Mouse (Mus musculus): ENCODE results near the gene Ffar1. TPM values are rescaled to one million over a fixed set of nuclear protein-coding genes. Genes with fewer than 3 reads are reported as not detected.

The Ffar1 gene
- polyA plus RNA-seq, 1 experiment from 2014 or later = not detected

GRCm38 (mm10) chr7:30826660-30827059, 34.7 kb downstream of the Ffar1 start:
- H3K9me3 ChIP-seq (replicated peaks) = no peaks in the 10 kb centered on the region
- peaks cover 4% of the 10 kb centered on the region; the same call in 1 of the 2 replicates for H3K4me1 ChIP-seq (replicated peaks)
- H3K9ac ChIP-seq = no peak overlapping the region
- H3K27me3 ChIP-seq = no peaks in the 10 kb centered on the region
- no peak overlapping the region for H3K27ac ChIP-seq (replicated peaks)
- 66% methylated on average over 10 of the region's 10 CpGs for WGBS (ENCODE audit: insufficient replicate concordance)
- no peak overlapping the region for H3K4me2 ChIP-seq
- no peak for ATAC-seq (ENCODE audit: insufficient read depth)
- no peaks in the 10 kb centered on the region for H3K36me3 ChIP-seq (replicated peaks)
- H3K4me3 ChIP-seq (replicated peaks) = no peak overlapping the region

GRCm38 (mm10) chr7:30824306-30824705, 37.1 kb downstream of the Ffar1 start:
- Histone ChIP-seq H3K9ac (no peak overlapping the region), H3K4me3 (replicated peaks) (no peak overlapping the region), H3K36me3 (replicated peaks) (no peaks in the 10 kb centered on the region), H3K4me2 (no peak overlapping the region), H3K4me1 (replicated peaks) (peaks cover 19% of the 10 kb centered on the region), H3K9me3 (replicated peaks) (no peaks in the 10 kb centered on the region), H3K27ac (replicated peaks) (no peak overlapping the region), H3K27me3 (no peaks in the 10 kb centered on the region)
- ATAC-seq (ENCODE audit: insufficient read depth) = no peak
- 72% methylated on average over 3 of the region's 3 CpGs for WGBS (ENCODE audit: insufficient replicate concordance)

- Histone ChIP-seq H3K4me2 (no peak within 1 kb of the TSS), H3K9ac (no peak within 1 kb of the TSS), H3K27ac (replicated peaks) (no peak within 1 kb of the TSS), H3K4me1 (replicated peaks) (peaks cover 21% of the 10 kb centered on the region), H3K36me3 (replicated peaks) (no peaks in the 10 kb centered on the region), H3K4me3 (replicated peaks) (no peak within 1 kb of the TSS), H3K9me3 (replicated peaks) (no peaks in the 10 kb centered on the region), H3K27me3 (no peaks in the 10 kb centered on the region)
- 71% methylated on average over 18 of the region's 18 CpGs for WGBS (ENCODE audit: insufficient replicate concordance)
- no peak for ATAC-seq (ENCODE audit: insufficient read depth)
These were observed 37.7 kb downstream of the Ffar1 start, which contains the start of gene Ffar2 for GRCm38 (mm10) chr7:30823675-30824074. Gene Ffar2 (minus strand): TSS chr7:30823775.

DNA sequence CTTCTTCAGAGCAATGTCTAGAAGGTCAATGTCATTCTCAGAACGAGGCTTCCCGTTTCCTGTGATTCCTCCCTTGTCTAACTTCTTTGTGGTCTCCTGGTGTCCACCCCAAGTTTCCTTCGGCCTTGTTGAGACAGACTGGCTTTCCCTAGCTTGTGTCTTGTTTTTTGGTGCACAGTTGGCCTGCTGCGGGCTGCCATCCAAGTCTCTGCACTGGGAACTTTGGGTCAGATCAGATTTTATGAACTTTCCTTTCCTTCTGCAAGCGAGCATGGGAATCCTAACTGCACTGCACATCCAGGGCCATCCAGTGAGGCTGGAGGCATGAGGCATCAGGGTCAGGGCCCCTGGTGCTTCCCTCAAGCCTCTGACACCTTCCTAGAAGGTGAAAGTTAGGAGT, 39.8 kb downstream of the Ffar1 start:
- Histone ChIP-seq H3K4me3 (replicated peaks) (no peak overlapping the region), H3K9ac (no peak overlapping the region), H3K4me2 (no peak overlapping the region), H3K36me3 (replicated peaks) (no peaks in the 10 kb centered on the region), H3K4me1 (replicated peaks) (peaks cover 21% of the 10 kb centered on the region), H3K9me3 (replicated peaks) (no peaks in the 10 kb centered on the region), H3K27ac (replicated peaks) (no peak overlapping the region), H3K27me3 (no peaks in the 10 kb centered on the region)
- 31% methylated on average over 5 of the region's 5 CpGs for WGBS (ENCODE audit: insufficient replicate concordance)
- no peak for ATAC-seq (ENCODE audit: insufficient read depth)

DNA sequence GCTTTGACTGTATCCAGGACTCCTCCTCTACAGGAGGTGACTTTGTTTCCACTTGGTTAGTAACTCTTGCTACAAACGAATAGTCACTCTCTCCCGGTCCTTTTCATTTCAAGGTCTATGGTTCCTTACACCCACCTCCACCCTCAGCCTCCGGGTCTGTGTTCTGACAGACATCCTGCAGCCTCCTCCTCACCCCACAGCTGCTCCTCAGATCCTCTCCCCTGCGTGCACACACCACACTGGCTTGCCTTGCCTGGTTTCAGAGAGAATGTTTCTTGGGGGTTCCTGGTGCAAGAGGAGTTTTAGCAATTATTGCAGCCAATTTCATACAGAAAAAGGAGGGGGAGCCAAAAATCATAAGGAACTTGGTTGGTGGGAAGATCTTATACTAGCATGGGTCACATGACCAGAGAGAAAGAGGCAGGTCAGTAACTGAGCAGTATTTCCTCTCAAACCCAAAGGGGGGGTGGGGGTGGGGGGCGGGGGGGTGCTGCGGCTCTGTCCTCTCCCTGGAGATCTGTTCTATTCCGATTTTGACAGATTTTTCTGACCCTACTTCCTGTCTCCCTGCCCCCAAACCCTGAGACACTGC, 40.4 kb downstream of the Ffar1 start:
- H3K27me3 ChIP-seq = no peaks in the 10 kb centered on the region
- no peak overlapping the region for H3K4me2 ChIP-seq
- no peak for ATAC-seq (ENCODE audit: insufficient read depth)
- H3K36me3 ChIP-seq (replicated peaks) = no peaks in the 10 kb centered on the region
- no peaks in the 10 kb centered on the region for H3K9me3 ChIP-seq (replicated peaks)
- 19% methylated on average over 7 of the region's 7 CpGs for WGBS (ENCODE audit: insufficient replicate concordance)
- H3K27ac ChIP-seq (replicated peaks) = no peak overlapping the region
- H3K4me1 ChIP-seq (replicated peaks) = peaks cover 21% of the 10 kb centered on the region
- no peak overlapping the region for H3K9ac ChIP-seq
- H3K4me3 ChIP-seq (replicated peaks) = no peak overlapping the region

DNA sequence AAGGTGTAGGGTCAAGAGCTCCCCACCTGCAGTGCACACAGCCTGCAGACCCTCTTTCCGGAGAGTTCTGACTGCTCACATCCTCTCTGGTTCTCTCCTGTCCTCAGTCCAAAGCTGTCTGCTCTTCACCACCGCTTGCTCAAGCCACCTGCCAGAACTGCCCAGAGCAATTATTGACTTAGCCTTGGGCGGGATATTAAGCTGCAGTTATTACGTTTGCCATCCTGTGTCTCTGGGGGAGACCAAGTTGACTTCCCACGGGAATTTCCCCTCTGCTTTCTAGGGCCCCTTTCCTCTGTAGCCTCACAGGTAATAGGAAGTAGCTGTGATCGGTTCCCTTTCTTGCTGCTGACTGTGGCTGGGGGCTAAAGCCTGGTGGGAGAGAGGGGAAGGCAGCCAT, 41.2 kb downstream of the Ffar1 start:
- WGBS (ENCODE audit: insufficient replicate concordance) = 34% methylated on average over 6 of the region's 6 CpGs
- no peak for ATAC-seq (ENCODE audit: insufficient read depth)
- H3K4me1 ChIP-seq (replicated peaks) = peaks cover 21% of the 10 kb centered on the region
- H3K9ac ChIP-seq = no peak overlapping the region
- H3K9me3 ChIP-seq (replicated peaks) = no peaks in the 10 kb centered on the region
- H3K27me3 ChIP-seq = no peaks in the 10 kb centered on the region
- no peaks in the 10 kb centered on the region for H3K36me3 ChIP-seq (replicated peaks)
- peak overlapping the region; percentile 36; the same call in 1 of the 2 replicates for H3K4me2 ChIP-seq
- H3K4me3 ChIP-seq (replicated peaks) = no peak overlapping the region
- H3K27ac ChIP-seq (replicated peaks) = no peak overlapping the region

DNA sequence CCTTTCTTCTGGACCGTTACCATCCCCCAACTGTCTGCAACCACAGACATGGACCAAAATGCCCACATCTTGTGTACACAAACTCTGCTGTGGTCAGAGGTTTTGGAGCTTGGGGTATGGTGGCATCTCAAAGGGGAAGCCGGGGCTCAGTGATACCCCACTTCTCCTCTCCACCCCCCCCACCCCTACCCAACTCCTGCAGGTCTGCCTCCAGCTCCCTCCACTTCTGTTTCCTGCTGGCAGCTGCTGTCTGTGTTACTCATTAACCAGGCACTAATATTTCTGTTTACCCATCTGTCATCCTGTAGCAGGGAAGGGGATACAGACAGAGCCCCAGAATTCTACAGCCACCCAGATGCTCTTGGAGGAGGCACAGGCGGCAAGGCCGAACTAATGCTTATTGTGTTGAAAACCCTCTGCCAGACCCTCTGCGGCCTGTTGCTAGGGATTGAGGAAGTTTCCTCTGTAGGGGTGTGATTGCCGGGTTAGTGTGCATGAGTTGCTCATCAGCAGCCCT, 49.0 kb downstream of the Ffar1 start:
- no peaks in the 10 kb centered on the region for H3K36me3 ChIP-seq (replicated peaks)
- peak; percentile 68 for ATAC-seq (ENCODE audit: insufficient read depth)
- no peak overlapping the region for H3K4me3 ChIP-seq (replicated peaks)
- H3K9ac ChIP-seq = no peak overlapping the region
- H3K4me2 ChIP-seq = peak overlapping the region; percentile 25
- peaks cover 15% of the 10 kb centered on the region; the same call in 1 of the 2 replicates for H3K4me1 ChIP-seq (replicated peaks)
- 23% methylated on average over 6 of the region's 6 CpGs for WGBS (ENCODE audit: insufficient replicate concordance)
- H3K9me3 ChIP-seq (replicated peaks) = no peaks in the 10 kb centered on the region
- H3K27ac ChIP-seq (replicated peaks) = peak overlapping the region; percentile 76
- no peaks in the 10 kb centered on the region for H3K27me3 ChIP-seq

DNA sequence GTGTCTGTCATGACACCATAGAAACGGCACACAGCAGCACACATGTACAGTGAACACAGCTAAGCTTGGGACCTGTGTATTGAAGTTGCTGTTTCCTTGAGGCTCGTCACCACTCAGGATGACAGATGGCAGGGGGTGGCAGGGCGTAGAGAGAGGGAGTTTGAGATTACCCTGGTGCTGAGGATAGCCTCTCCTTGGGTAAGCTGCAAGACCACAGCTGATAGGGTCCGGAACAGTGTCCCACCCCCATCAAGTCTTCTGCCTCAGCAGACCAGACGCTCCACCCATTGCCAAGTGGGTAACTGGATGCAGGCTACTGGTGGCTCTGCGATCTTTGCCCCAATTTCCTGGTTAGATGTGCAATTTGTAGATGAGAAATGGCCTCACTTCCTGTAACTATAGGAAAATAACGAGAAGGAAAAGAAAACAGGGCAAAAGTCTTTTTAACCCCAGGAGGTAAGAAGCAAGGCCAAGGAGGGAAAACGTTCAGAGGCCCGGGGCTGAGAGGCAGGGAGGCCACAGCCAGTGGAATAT, 49.5 kb downstream of the Ffar1 start:
- Histone ChIP-seq H3K36me3 (replicated peaks) (no peaks in the 10 kb centered on the region), H3K27ac (replicated peaks) (peak overlapping the region; percentile 76), H3K4me1 (replicated peaks) (peaks cover 15% of the 10 kb centered on the region; the same call in 1 of the 2 replicates), H3K9me3 (replicated peaks) (no peaks in the 10 kb centered on the region), H3K27me3 (no peaks in the 10 kb centered on the region), H3K4me2 (peak overlapping the region; percentile 25), H3K4me3 (replicated peaks) (no peak overlapping the region), H3K9ac (no peak overlapping the region)
- 4% methylated on average over 9 of the region's 9 CpGs for WGBS (ENCODE audit: insufficient replicate concordance)
- ATAC-seq (ENCODE audit: insufficient read depth) = peak; percentile 63

- H3K9ac ChIP-seq = no peak overlapping the region
- ATAC-seq (ENCODE audit: insufficient read depth) = no peak
- no peak overlapping the region for H3K27ac ChIP-seq (replicated peaks)
- H3K9me3 ChIP-seq (replicated peaks) = no peaks in the 10 kb centered on the region
- no peaks in the 10 kb centered on the region for H3K27me3 ChIP-seq
- H3K4me2 ChIP-seq = no peak overlapping the region
- WGBS (ENCODE audit: insufficient replicate concordance) = 48% methylated on average over 6 of the region's 6 CpGs
- no peak overlapping the region for H3K4me3 ChIP-seq (replicated peaks)
- peaks cover 15% of the 10 kb centered on the region; the same call in 1 of the 2 replicates for H3K4me1 ChIP-seq (replicated peaks)
- H3K36me3 ChIP-seq (replicated peaks) = no peaks in the 10 kb centered on the region
These were observed 51.0 kb downstream of the Ffar1 start for GRCm38 (mm10) chr7:30810319-30810718.
